Mouse (Mus musculus) CH12.LX (cell line): Measurements from ENCODE around the gene Neurl1b. TPM values are rescaled to one million over a fixed set of nuclear protein-coding genes. Genes with fewer than 3 reads are reported as not detected.

Source experiments
- DNase-seq: peaks from one replicate; pipeline ENCODE4 v3.0.0-alpha.2; 2013; ENCODE audit errors: extremely low read depth
- H3K27ac ChIP-seq: 2 replicates; pipeline ENCODE4 v1.5.1; 2012; ENCODE audit warnings: low read depth, mild to moderate bottlenecking, control low read depth, moderate library complexity; ENCODE audit not compliant: insufficient read depth
- H3K27me3 ChIP-seq: replicated peaks from 2 replicates; pipeline ENCODE3; 2012; ENCODE audit warnings: inconsistent platforms
- H3K36me3 ChIP-seq, 2 experiments: replicated peaks in 1 of 2; 2 replicates each; pipeline versions ENCODE3 to v1.6.1; 2012; ENCODE audit warnings: inconsistent platforms in 1 of 2, low read length in 1 of 2, mild to moderate bottlenecking in 1 of 2, mixed read lengths in 1 of 2, moderate library complexity in 1 of 2; ENCODE audit not compliant: control insufficient read depth in 1 of 2, insufficient read depth in 1 of 2
- H3K4me1 ChIP-seq, 2 experiments: 2 replicates each; pipeline ENCODE4 v1.6.1; 2012; ENCODE audit warnings: inconsistent platforms in 1 of 2, moderate library complexity in 1 of 2; ENCODE audit not compliant: insufficient read depth in 2 of 2, control insufficient read depth in 1 of 2
- H3K4me2 ChIP-seq: 2 replicates; pipeline ENCODE4 v1.6.1; 2012; ENCODE audit warnings: low read depth, mild to moderate bottlenecking, control low read depth; ENCODE audit not compliant: poor library complexity, insufficient read depth, severe bottlenecking
- H3K4me3 ChIP-seq, 3 experiments: fragments of 150-350 bp in 1 of 3; sonication (generic) in 1 of 3; replicated peaks in 1 of 3; 2 replicates each; pipeline versions ENCODE3 to v1.5.1; 2011 to 2012; ENCODE audit warnings: low read depth in 2 of 3, low read length in 2 of 3, mild to moderate bottlenecking in 2 of 3, moderate library complexity in 2 of 3, control low read depth in 1 of 3, improper control_type of control experiment in 1 of 3, inconsistent platforms in 1 of 3, mixed read lengths in 1 of 3; ENCODE audit not compliant: poor library complexity in 1 of 3
- H3K79me2 ChIP-seq: replicated peaks from 2 replicates; pipeline ENCODE4 v1.6.1; 2012; ENCODE audit warnings: mild to moderate bottlenecking, moderate library complexity; ENCODE audit not compliant: control insufficient read depth, poor library complexity, insufficient read depth, severe bottlenecking; ENCODE audit errors: extremely low read depth
- H3K9ac ChIP-seq: 2 replicates; pipeline ENCODE4 v1.6.1; 2012; ENCODE audit warnings: low read depth, mild to moderate bottlenecking, control low read depth, moderate library complexity; ENCODE audit not compliant: insufficient read depth
- H3K9me3 ChIP-seq: replicated peaks from 2 replicates; pipeline ENCODE3; 2012; ENCODE audit warnings: low read length, inconsistent platforms, mixed read lengths
- CHD1 ChIP-seq: IDR thresholded peaks from 2 replicates; pipeline ENCODE4 v1.6.1; 2012; ENCODE audit warnings: low read depth, low read length, improper control_type of control experiment, inconsistent platforms
- CHD2 ChIP-seq: IDR thresholded peaks from 2 replicates; pipeline ENCODE4 v1.6.1; 2011; ENCODE audit warnings: low read length, improper control_type of control experiment
- CTCF ChIP-seq, 2 experiments: IDR thresholded peaks in 1 of 2; conservative IDR thresholded peaks in 1 of 2; 2 replicates each; pipeline ENCODE4 v1.5.1; 2011 to 2012; ENCODE audit warnings: low read depth in 2 of 2, low read length in 2 of 2, improper control_type of control experiment in 1 of 2, inconsistent platforms in 1 of 2, mild to moderate bottlenecking in 1 of 2, moderate library complexity in 1 of 2
- ELF1 ChIP-seq: IDR thresholded peaks from 2 replicates; pipeline ENCODE4 v1.6.1; 2014; ENCODE audit warnings: low read depth, mild to moderate bottlenecking, inconsistent platforms, low read length, improper control_type of control experiment
- ETS1 ChIP-seq: conservative IDR thresholded peaks from 2 replicates; pipeline ENCODE4 v1.6.1; 2012; ENCODE audit warnings: low read depth, mild to moderate bottlenecking, inconsistent platforms, low read length, improper control_type of control experiment, moderate library complexity
- HCFC1 ChIP-seq: IDR thresholded peaks from 2 replicates; pipeline ENCODE4 v1.6.1; 2012; ENCODE audit warnings: low read depth, mild to moderate bottlenecking, inconsistent platforms, low read length, improper control_type of control experiment
- JUND ChIP-seq: conservative IDR thresholded peaks from 2 replicates; pipeline ENCODE4 v1.6.1; 2011; ENCODE audit warnings: low read depth, low read length, improper control_type of control experiment
- MAX ChIP-seq: IDR thresholded peaks from 2 replicates; pipeline ENCODE4 v1.6.1; 2011; ENCODE audit warnings: low read length, improper control_type of control experiment
- MAZ ChIP-seq: IDR thresholded peaks from 2 replicates; pipeline ENCODE4 v1.6.1; 2012; ENCODE audit warnings: low read depth, mild to moderate bottlenecking, inconsistent platforms, low read length, improper control_type of control experiment, moderate library complexity
- POLR2AphosphoS2 ChIP-seq: IDR thresholded peaks from 2 replicates; pipeline ENCODE4 v1.6.1; 2011; ENCODE audit warnings: low read depth, low read length, improper control_type of control experiment
- RAD21 ChIP-seq: IDR thresholded peaks from 2 replicates; pipeline ENCODE4 v1.6.1; 2011; ENCODE audit warnings: low read depth, mild to moderate bottlenecking, low read length, improper control_type of control experiment, moderate library complexity
- SIN3A ChIP-seq: IDR thresholded peaks from 2 replicates; pipeline ENCODE4 v1.6.1; 2012; ENCODE audit warnings: low read length, improper control_type of control experiment, inconsistent platforms
- TBP ChIP-seq: conservative IDR thresholded peaks from 2 replicates; pipeline ENCODE4 v1.6.1; 2011; ENCODE audit warnings: low read depth, low read length, improper control_type of control experiment
- USF1 ChIP-seq: IDR thresholded peaks from 2 replicates; pipeline ENCODE4 v1.6.1; 2014; ENCODE audit warnings: low read depth, mild to moderate bottlenecking, inconsistent platforms, low read length, improper control_type of control experiment
- ZC3H11A ChIP-seq: IDR thresholded peaks from 2 replicates; pipeline ENCODE4 v1.6.1; 2012; ENCODE audit warnings: low read depth, mild to moderate bottlenecking, inconsistent platforms, low read length, improper control_type of control experiment
- ZKSCAN1 ChIP-seq: IDR thresholded peaks from 2 replicates; pipeline ENCODE4 v1.6.1; 2012; ENCODE audit warnings: low read depth, inconsistent platforms, low read length, improper control_type of control experiment, borderline replicate concordance
- dilution Hi-C: fragments of 300-500 bp; cut with MboI; formaldehyde crosslinking; loops from 2 replicates; pipeline ENCODE4 v1.14.3; 2020; ENCODE audit warnings: low sequenced_read_pairs; ENCODE audit not compliant: extremely low pct_unique_long_range_greater_than_20kb, extremely low pct_ligation_motif_present
- in situ Hi-C: fragments of 300-500 bp; cut with MboI; formaldehyde crosslinking; loops from 3 replicates; pipeline ENCODE4 v1.14.3; 2019; ENCODE audit warnings: low sequenced_read_pairs, low pct_ligation_motif_present, low pct_unique_long_range_greater_than_20kb, mixed read lengths
- polyA plus RNA-seq: library from polyadenylated mRNA; unstranded; fragments of >175 nt; gene quantifications from 2 replicates; pipeline ENCODE4 v1.2.1, GENCODE M21; 2012; ENCODE audit warnings: low read depth; ENCODE audit not compliant: insufficient read length
- total RNA-seq, 2 experiments: library from RNA; depleted of rRNA; stranded (reverse); fragments of 300-350 nt in 1 of 2; fragments of >200 nt in 1 of 2; gene quantifications; 2 replicates each; pipeline ENCODE4 v1.2.3; 2012 to 2014

Gene Neurl1b
- total and polyA plus RNA-seq, 3 experiments = 0.25 TPM; not detected in 2

- dilution Hi-C loops = no loop called here
- Histone ChIP-seq H3K4me2 (no peak overlapping the region), H3K4me1 (no peaks in the 10 kb centered on the region), H3K27me3 (peaks cover 5% of the 10 kb centered on the region), H3K4me3 (no peak overlapping the region), H3K27ac (no peak overlapping the region), H3K79me2 (no peaks in the 10 kb centered on the region), H3K9ac (no peak overlapping the region), H3K36me3 (no peaks in the 10 kb centered on the region), H3K9me3 (peaks cover 34% of the 10 kb centered on the region)
- DNase-seq = no peak
- TF ChIP-seq HCFC1 = no peak
- no peak for TF ChIP-seq ELF1
- no peak for TF ChIP-seq CHD2
- TF ChIP-seq ZKSCAN1 = no peak
- TF ChIP-seq ZC3H11A = no peak
- TF ChIP-seq ETS1 = no peak
- no peak for TF ChIP-seq SIN3A
- no peak for TF ChIP-seq JUND
- no peak for TF ChIP-seq CHD1
- TF ChIP-seq USF1 = no peak
- no peak for TF ChIP-seq MAZ
- TF ChIP-seq MAX = no peak
- no peak for TF ChIP-seq TBP
- no peak for TF ChIP-seq CTCF (conservative IDR thresholded peaks at IDR 0.05 in 1 of 2, IDR thresholded peaks at IDR 0.05 in 1 of 2; ENCODE audit: low read depth in 2 of 2, low read length in 2 of 2)
- TF ChIP-seq POLR2AphosphoS2 = no peak
- no peak for TF ChIP-seq RAD21
- in situ Hi-C loops = no loop called here
Measured at GRCm38 (mm10) chr17:26490910-26491309, 76.3 kb downstream of the Neurl1b start.

GRCm38 (mm10) chr17:26492246-26492645 is 77.6 kb downstream of the Neurl1b start:
- dilution Hi-C loops (no loop called here), in situ Hi-C loops (no loop called here)
- no peaks in the 10 kb centered on the region for H3K79me2 ChIP-seq
- peaks cover 42% of the 10 kb centered on the region for H3K9me3 ChIP-seq
- no peak overlapping the region for H3K4me3 ChIP-seq
- peaks cover 5% of the 10 kb centered on the region for H3K27me3 ChIP-seq
- no peaks in the 10 kb centered on the region for H3K36me3 ChIP-seq
- DNase-seq = no peak
- H3K9ac ChIP-seq = no peak overlapping the region
- no peak overlapping the region for H3K4me2 ChIP-seq
- peaks cover 0 to 3% of the 10 kb centered on the region in 2 experiments; a peak in 2 of 4 replicates for H3K4me1 ChIP-seq
- no peak overlapping the region for H3K27ac ChIP-seq
- TF ChIP-seq ZC3H11A = no peak
- TF ChIP-seq, all 38 proteins: peak for 0
